Mouse (Mus musculus) liver, embryonic 14.5 days (tissue): ENCODE measurements around the gene Purb.

Experiments
- CTCF ChIP-seq: IDR thresholded peaks from 2 replicates; pipeline ENCODE4 v1.5.1; 2016; ENCODE audit warnings: antibody characterized with exemption, low read depth, control low read depth
- EP300 ChIP-seq: IDR thresholded peaks from 2 replicates; pipeline ENCODE4 v1.6.1; 2016; ENCODE audit warnings: antibody characterized with exemption, low read depth

GRCm38 (mm10) chr11:6502506-6502905 is 26.8 kb upstream of the Purb start:
- TF ChIP-seq CTCF = no peak
- TF ChIP-seq EP300 = no peak
